Mouse (Mus musculus): ENCODE results near the gene Tnfaip2.

GRCm38 (mm10) chr12:111442309-111443010 lies at the start of gene Tnfaip2:
- TF ChIP-seq CTCF (IDR thresholded peaks at IDR 0.05; ENCODE audit: low read depth, low read length) (no peak), GATA1 (IDR thresholded peaks at IDR 0.05; ENCODE audit: borderline replicate concordance, low read length) (no peak), TAL1 (conservative IDR thresholded peaks at IDR 0.05; ENCODE audit: low read depth, low read length) (no peak)

Data from G1E (cell line).